Mouse (Mus musculus) CH12.LX (cell line): Measurements from ENCODE around the gene Asic2. TPM values are rescaled to one million over a fixed set of nuclear protein-coding genes. Genes with fewer than 3 reads are reported as not detected.

ENCODE experiments used
- DNase-seq: peaks from one replicate; pipeline ENCODE4 v3.0.0-alpha.2; 2013; ENCODE audit errors: extremely low read depth
- H3K27ac ChIP-seq: 2 replicates; pipeline ENCODE4 v1.5.1; 2012; ENCODE audit warnings: low read depth, mild to moderate bottlenecking, control low read depth, moderate library complexity; ENCODE audit not compliant: insufficient read depth
- H3K27me3 ChIP-seq: replicated peaks from 2 replicates; pipeline ENCODE3; 2012; ENCODE audit warnings: inconsistent platforms
- H3K36me3 ChIP-seq, 2 experiments: replicated peaks in 1 of 2; 2 replicates each; pipeline versions ENCODE3 to v1.6.1; 2012; ENCODE audit warnings: inconsistent platforms in 1 of 2, low read length in 1 of 2, mild to moderate bottlenecking in 1 of 2, mixed read lengths in 1 of 2, moderate library complexity in 1 of 2; ENCODE audit not compliant: control insufficient read depth in 1 of 2, insufficient read depth in 1 of 2
- H3K4me1 ChIP-seq, 2 experiments: 2 replicates each; pipeline ENCODE4 v1.6.1; 2012; ENCODE audit warnings: inconsistent platforms in 1 of 2, moderate library complexity in 1 of 2; ENCODE audit not compliant: insufficient read depth in 2 of 2, control insufficient read depth in 1 of 2
- H3K4me2 ChIP-seq: 2 replicates; pipeline ENCODE4 v1.6.1; 2012; ENCODE audit warnings: low read depth, mild to moderate bottlenecking, control low read depth; ENCODE audit not compliant: poor library complexity, insufficient read depth, severe bottlenecking
- H3K4me3 ChIP-seq, 3 experiments: fragments of 150-350 bp in 1 of 3; sonication (generic) in 1 of 3; replicated peaks in 1 of 3; 2 replicates each; pipeline versions ENCODE3 to v1.5.1; 2011 to 2012; ENCODE audit warnings: low read depth in 2 of 3, low read length in 2 of 3, mild to moderate bottlenecking in 2 of 3, moderate library complexity in 2 of 3, control low read depth in 1 of 3, improper control_type of control experiment in 1 of 3, inconsistent platforms in 1 of 3, mixed read lengths in 1 of 3; ENCODE audit not compliant: poor library complexity in 1 of 3
- H3K79me2 ChIP-seq: replicated peaks from 2 replicates; pipeline ENCODE4 v1.6.1; 2012; ENCODE audit warnings: mild to moderate bottlenecking, moderate library complexity; ENCODE audit not compliant: control insufficient read depth, poor library complexity, insufficient read depth, severe bottlenecking; ENCODE audit errors: extremely low read depth
- H3K9ac ChIP-seq: 2 replicates; pipeline ENCODE4 v1.6.1; 2012; ENCODE audit warnings: low read depth, mild to moderate bottlenecking, control low read depth, moderate library complexity; ENCODE audit not compliant: insufficient read depth
- H3K9me3 ChIP-seq: replicated peaks from 2 replicates; pipeline ENCODE3; 2012; ENCODE audit warnings: low read length, inconsistent platforms, mixed read lengths
- BHLHE40 ChIP-seq: IDR thresholded peaks from 2 replicates; pipeline ENCODE4 v1.6.1; 2011; ENCODE audit warnings: mild to moderate bottlenecking, low read depth, low read length, improper control_type of control experiment
- CHD1 ChIP-seq: IDR thresholded peaks from 2 replicates; pipeline ENCODE4 v1.6.1; 2012; ENCODE audit warnings: low read depth, low read length, improper control_type of control experiment, inconsistent platforms
- CHD2 ChIP-seq: IDR thresholded peaks from 2 replicates; pipeline ENCODE4 v1.6.1; 2011; ENCODE audit warnings: low read length, improper control_type of control experiment
- CTCF ChIP-seq, 2 experiments: IDR thresholded peaks in 1 of 2; conservative IDR thresholded peaks in 1 of 2; 2 replicates each; pipeline ENCODE4 v1.5.1; 2011 to 2012; ENCODE audit warnings: low read depth in 2 of 2, low read length in 2 of 2, improper control_type of control experiment in 1 of 2, inconsistent platforms in 1 of 2, mild to moderate bottlenecking in 1 of 2, moderate library complexity in 1 of 2
- E2F4 ChIP-seq: IDR thresholded peaks from 2 replicates; pipeline ENCODE4 v1.6.1; 2011; ENCODE audit warnings: low read depth, low read length, improper control_type of control experiment; ENCODE audit not compliant: insufficient replicate concordance
- EP300 ChIP-seq: IDR thresholded peaks from 2 replicates; pipeline ENCODE4 v1.6.1; 2011; ENCODE audit warnings: low read length, improper control_type of control experiment
- GABPA ChIP-seq: IDR thresholded peaks from 2 replicates; pipeline ENCODE4 v1.6.1; 2012; ENCODE audit warnings: low read depth, low read length, improper control_type of control experiment, inconsistent platforms; ENCODE audit not compliant: insufficient replicate concordance
- HCFC1 ChIP-seq: IDR thresholded peaks from 2 replicates; pipeline ENCODE4 v1.6.1; 2012; ENCODE audit warnings: low read depth, mild to moderate bottlenecking, inconsistent platforms, low read length, improper control_type of control experiment
- IRF4 ChIP-seq: IDR thresholded peaks from 2 replicates; pipeline ENCODE4 v1.6.1; 2014; ENCODE audit warnings: low read depth, mild to moderate bottlenecking, inconsistent platforms, low read length, improper control_type of control experiment
- JUN ChIP-seq: IDR thresholded peaks from 2 replicates; pipeline ENCODE4 v1.6.1; 2011; ENCODE audit warnings: low read depth, mild to moderate bottlenecking, low read length, improper control_type of control experiment, moderate library complexity; ENCODE audit not compliant: insufficient read depth
- JUND ChIP-seq: conservative IDR thresholded peaks from 2 replicates; pipeline ENCODE4 v1.6.1; 2011; ENCODE audit warnings: low read depth, low read length, improper control_type of control experiment
- MAFK ChIP-seq: IDR thresholded peaks from 2 replicates; pipeline ENCODE4 v1.6.1; 2011; ENCODE audit warnings: low read length, improper control_type of control experiment; ENCODE audit not compliant: insufficient replicate concordance
- MAZ ChIP-seq: IDR thresholded peaks from 2 replicates; pipeline ENCODE4 v1.6.1; 2012; ENCODE audit warnings: low read depth, mild to moderate bottlenecking, inconsistent platforms, low read length, improper control_type of control experiment, moderate library complexity
- MEF2A ChIP-seq: IDR thresholded peaks from 2 replicates; pipeline ENCODE4 v1.6.1; 2014; ENCODE audit warnings: low read depth, mild to moderate bottlenecking, inconsistent platforms, low read length, improper control_type of control experiment, borderline replicate concordance
- MXI1 ChIP-seq: IDR thresholded peaks from 2 replicates; pipeline ENCODE4 v1.6.1; 2011; ENCODE audit warnings: mild to moderate bottlenecking, low read depth, low read length, improper control_type of control experiment
- MYC ChIP-seq: IDR thresholded peaks from 2 replicates; pipeline ENCODE4 v1.6.1; 2011; ENCODE audit warnings: low read depth, mild to moderate bottlenecking, improper control_type of control experiment, low read length
- NELFE ChIP-seq: IDR thresholded peaks from 2 replicates; pipeline ENCODE4 v1.6.1; 2011; ENCODE audit warnings: low read depth, low read length, improper control_type of control experiment
- NRF1 ChIP-seq: IDR thresholded peaks from 2 replicates; pipeline ENCODE4 v1.6.1; 2014; ENCODE audit warnings: low read depth, mild to moderate bottlenecking, inconsistent platforms, low read length, improper control_type of control experiment, moderate library complexity
- PAX5 ChIP-seq: IDR thresholded peaks from 2 replicates; pipeline ENCODE4 v1.6.1; 2012; ENCODE audit warnings: low read length, inconsistent platforms, mixed read lengths
- POLR2A ChIP-seq: IDR thresholded peaks from 2 replicates; pipeline ENCODE4 v1.6.1; 2011; ENCODE audit warnings: low read depth, mild to moderate bottlenecking, improper control_type of control experiment, low read length
- POLR2AphosphoS2 ChIP-seq: IDR thresholded peaks from 2 replicates; pipeline ENCODE4 v1.6.1; 2011; ENCODE audit warnings: low read depth, low read length, improper control_type of control experiment
- RCOR1 ChIP-seq: conservative IDR thresholded peaks from 2 replicates; pipeline ENCODE4 v1.6.1; 2012; ENCODE audit warnings: low read depth, mild to moderate bottlenecking, inconsistent platforms, low read length, improper control_type of control experiment
- SIN3A ChIP-seq: IDR thresholded peaks from 2 replicates; pipeline ENCODE4 v1.6.1; 2012; ENCODE audit warnings: low read length, improper control_type of control experiment, inconsistent platforms
- SMC3 ChIP-seq: IDR thresholded peaks from 2 replicates; pipeline ENCODE4 v1.6.1; 2011; ENCODE audit warnings: low read depth, low read length, improper control_type of control experiment
- TCF12 ChIP-seq: IDR thresholded peaks from 2 replicates; pipeline ENCODE4 v1.6.1; 2014; ENCODE audit warnings: low read depth, mild to moderate bottlenecking, inconsistent platforms, low read length, improper control_type of control experiment
- UBTF ChIP-seq: IDR thresholded peaks from 2 replicates; pipeline ENCODE4 v1.6.1; 2012; ENCODE audit warnings: low read depth, mild to moderate bottlenecking, inconsistent platforms, low read length, improper control_type of control experiment, moderate library complexity
- USF1 ChIP-seq: IDR thresholded peaks from 2 replicates; pipeline ENCODE4 v1.6.1; 2014; ENCODE audit warnings: low read depth, mild to moderate bottlenecking, inconsistent platforms, low read length, improper control_type of control experiment
- ZC3H11A ChIP-seq: IDR thresholded peaks from 2 replicates; pipeline ENCODE4 v1.6.1; 2012; ENCODE audit warnings: low read depth, mild to moderate bottlenecking, inconsistent platforms, low read length, improper control_type of control experiment
- ZKSCAN1 ChIP-seq: IDR thresholded peaks from 2 replicates; pipeline ENCODE4 v1.6.1; 2012; ENCODE audit warnings: low read depth, inconsistent platforms, low read length, improper control_type of control experiment, borderline replicate concordance
- ZMIZ1 ChIP-seq: IDR thresholded peaks from 2 replicates; pipeline ENCODE4 v1.6.1; 2012; ENCODE audit warnings: low read depth, mild to moderate bottlenecking, inconsistent platforms, low read length, improper control_type of control experiment
- ZNF384 ChIP-seq: IDR thresholded peaks from 2 replicates; pipeline ENCODE4 v1.6.1; 2012; ENCODE audit warnings: low read depth, low read length, improper control_type of control experiment, inconsistent platforms
- dilution Hi-C: fragments of 300-500 bp; cut with MboI; formaldehyde crosslinking; loops from 2 replicates; pipeline ENCODE4 v1.14.3; 2020; ENCODE audit warnings: low sequenced_read_pairs; ENCODE audit not compliant: extremely low pct_unique_long_range_greater_than_20kb, extremely low pct_ligation_motif_present
- in situ Hi-C: fragments of 300-500 bp; cut with MboI; formaldehyde crosslinking; loops from 3 replicates; pipeline ENCODE4 v1.14.3; 2019; ENCODE audit warnings: low sequenced_read_pairs, low pct_ligation_motif_present, low pct_unique_long_range_greater_than_20kb, mixed read lengths
- polyA plus RNA-seq: library from polyadenylated mRNA; unstranded; fragments of >175 nt; gene quantifications from 2 replicates; pipeline ENCODE4 v1.2.1, GENCODE M21; 2012; ENCODE audit warnings: low read depth; ENCODE audit not compliant: insufficient read length
- total RNA-seq, 2 experiments: library from RNA; depleted of rRNA; stranded (reverse); fragments of 300-350 nt in 1 of 2; fragments of >200 nt in 1 of 2; gene quantifications; 2 replicates each; pipeline ENCODE4 v1.2.3; 2012 to 2014

Gene Asic2
- total and polyA plus RNA-seq, 3 experiments: not detected

DNA sequence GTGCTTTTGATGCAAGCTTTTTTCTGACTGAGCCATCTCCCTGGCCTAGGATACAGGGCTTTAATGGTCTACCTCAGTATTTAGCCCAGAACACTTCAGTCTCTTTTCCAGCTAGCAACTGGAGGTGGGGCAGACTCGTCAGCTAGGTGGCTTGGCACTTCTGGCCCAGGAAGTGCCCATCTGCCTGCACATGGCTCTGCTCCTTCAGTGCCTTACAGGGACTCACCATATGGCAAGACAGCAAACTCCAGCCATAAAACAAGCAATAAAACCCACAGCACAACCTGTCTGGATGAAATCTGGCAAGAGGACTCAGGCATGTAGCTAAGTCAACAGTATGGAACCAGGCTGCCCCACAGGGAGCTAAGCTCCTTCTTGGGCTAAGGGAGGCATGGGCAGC is 165.6 kb downstream of the Asic2 start:
- no peaks in the 10 kb centered on the region for H3K9me3 ChIP-seq
- dilution Hi-C loops (no loop called here), in situ Hi-C loops (no loop called here)

DNA sequence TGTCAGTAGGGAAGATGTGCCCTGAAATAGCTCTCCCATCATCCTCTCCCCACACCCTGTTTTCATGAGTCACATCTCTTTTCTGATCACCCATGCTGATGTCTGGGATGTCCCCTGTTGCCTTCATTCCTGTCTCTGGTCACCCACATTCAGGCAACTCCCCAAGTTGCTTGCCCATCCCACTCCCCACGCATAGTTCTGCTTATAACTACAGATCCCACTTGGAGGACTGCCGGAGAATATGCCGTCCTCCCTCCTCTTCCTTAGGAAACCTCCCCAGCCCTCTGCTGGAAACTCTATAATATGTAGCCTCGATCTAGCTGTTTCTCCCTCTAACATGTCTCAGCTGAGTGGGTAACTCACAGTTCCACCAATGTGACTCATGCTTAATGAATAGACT is 167.4 kb downstream of the Asic2 start:
- Histone ChIP-seq H3K4me3 (no peak overlapping the region), H3K27ac (no peak overlapping the region), H3K9me3 (no peaks in the 10 kb centered on the region), H3K9ac (no peak overlapping the region), H3K36me3 (no peaks in the 10 kb centered on the region), H3K4me1 (no peaks in the 10 kb centered on the region), H3K79me2 (no peaks in the 10 kb centered on the region), H3K4me2 (no peak overlapping the region), H3K27me3 (peaks cover 96% of the 10 kb centered on the region)
- dilution Hi-C loops (no loop called here), in situ Hi-C loops (no loop called here)
- DNase-seq: no peak
- no peak for TF ChIP-seq ZKSCAN1
- no peak for TF ChIP-seq ZNF384
- no peak for TF ChIP-seq CHD2
- no peak for TF ChIP-seq MAZ
- no peak for TF ChIP-seq SMC3
- no peak for TF ChIP-seq NELFE
- no peak for TF ChIP-seq EP300
- TF ChIP-seq SIN3A: no peak
- TF ChIP-seq RCOR1: no peak
- no peak for TF ChIP-seq USF1
- no peak for TF ChIP-seq ZMIZ1
- TF ChIP-seq ZC3H11A: no peak
- TF ChIP-seq CHD1: no peak
- TF ChIP-seq MEF2A: no peak
- no peak for TF ChIP-seq GABPA
- no peak for TF ChIP-seq MYC
- TF ChIP-seq MXI1: no peak
- TF ChIP-seq BHLHE40: no peak
- TF ChIP-seq CTCF (conservative IDR thresholded peaks at IDR 0.05 in 1 of 2, IDR thresholded peaks at IDR 0.05 in 1 of 2; ENCODE audit: low read depth in 2 of 2, low read length in 2 of 2): no peak

More for the DNA sequence above, 165.6 kb downstream of the Asic2 start:
- no peak overlapping the region for H3K4me3 ChIP-seq
- H3K27me3 ChIP-seq: peaks cover 96% of the 10 kb centered on the region
- no peaks in the 10 kb centered on the region for H3K79me2 ChIP-seq
- no peak for DNase-seq
- TF ChIP-seq ZMIZ1: no peak
- TF ChIP-seq CTCF (conservative IDR thresholded peaks at IDR 0.05 in 1 of 2, IDR thresholded peaks at IDR 0.05 in 1 of 2; ENCODE audit: low read depth in 2 of 2, low read length in 2 of 2): no peak
- no peak for TF ChIP-seq JUN
- TF ChIP-seq EP300: no peak
- TF ChIP-seq PAX5: no peak
- TF ChIP-seq POLR2AphosphoS2: no peak
- no peak for TF ChIP-seq TCF12
- no peak for TF ChIP-seq IRF4
- TF ChIP-seq NRF1: no peak
- no peak for TF ChIP-seq POLR2A
- no peak for TF ChIP-seq E2F4
- TF ChIP-seq NELFE: no peak
- no peak for TF ChIP-seq UBTF
- TF ChIP-seq ZKSCAN1: no peak
- no peak for TF ChIP-seq JUND
- no peak for TF ChIP-seq ZC3H11A
- no peak for TF ChIP-seq SMC3
- TF ChIP-seq HCFC1: no peak
- no peak for TF ChIP-seq MAFK
- no peak for TF ChIP-seq MYC
- no peak overlapping the region for H3K9ac ChIP-seq
- no peaks in the 10 kb centered on the region for H3K4me1 ChIP-seq
- no peaks in the 10 kb centered on the region for H3K36me3 ChIP-seq
- H3K27ac ChIP-seq: no peak overlapping the region
- H3K4me2 ChIP-seq: no peak overlapping the region
